Mouse (Mus musculus) thymus, adult 18-20 months (tissue): ENCODE measurements around the gene Bmp6.

Source experiments
- DNase-seq, 2 experiments: peaks; one replicate each; pipeline ENCODE4 v3.0.0; 2022; ENCODE audit warnings: mixed read lengths in 2 of 2

Gene Bmp6

GRCm38 (mm10) chr13:38354284-38354683, 9.4 kb downstream of the Bmp6 start:
- no peak for DNase-seq

- DNase-seq: no peak
These were observed 14.1 kb downstream of the Bmp6 start for GRCm38 (mm10) chr13:38359045-38359444.

- no peak for DNase-seq
These were observed 17.8 kb downstream of the Bmp6 start for GRCm38 (mm10) chr13:38362751-38363150.

- no peak for DNase-seq
These were observed 19.0 kb downstream of the Bmp6 start for GRCm38 (mm10) chr13:38363869-38364268.

- DNase-seq: no peak
These were observed 24.7 kb downstream of the Bmp6 start for GRCm38 (mm10) chr13:38369624-38370023.

- DNase-seq: no peak
These were observed 31.2 kb downstream of the Bmp6 start for GRCm38 (mm10) chr13:38376071-38376470.

GRCm38 (mm10) chr13:38377355-38377754, 32.4 kb downstream of the Bmp6 start:
- no peak for DNase-seq

- DNase-seq: no peak
These were observed 34.9 kb downstream of the Bmp6 start for GRCm38 (mm10) chr13:38379806-38380205.

GRCm38 (mm10) chr13:38386035-38386559, 41.2 kb downstream of the Bmp6 start:
- no peak for DNase-seq

GRCm38 (mm10) chr13:38387453-38388040, 42.6 kb downstream of the Bmp6 start:
- no peak for DNase-seq

GRCm38 (mm10) chr13:38393444-38393843, 48.5 kb downstream of the Bmp6 start:
- DNase-seq: no peak

GRCm38 (mm10) chr13:38395026-38395425, 50.1 kb downstream of the Bmp6 start:
- no peak for DNase-seq

- DNase-seq: no peak
These were observed 52.2 kb downstream of the Bmp6 start for GRCm38 (mm10) chr13:38397007-38397545.

GRCm38 (mm10) chr13:38398658-38399057, 53.8 kb downstream of the Bmp6 start:
- no peak for DNase-seq

GRCm38 (mm10) chr13:38400662-38401061, 55.8 kb downstream of the Bmp6 start:
- DNase-seq: no peak

GRCm38 (mm10) chr13:38407611-38408315, 62.9 kb downstream of the Bmp6 start:
- no peak for DNase-seq

- no peak for DNase-seq
These were observed 63.7 kb downstream of the Bmp6 start for GRCm38 (mm10) chr13:38408636-38409035.

- peak in 1 of 2 experiments; percentile 4 for DNase-seq
These were observed 65.5 kb downstream of the Bmp6 start for GRCm38 (mm10) chr13:38410322-38410865.

- no peak for DNase-seq
These were observed 74.9 kb downstream of the Bmp6 start for GRCm38 (mm10) chr13:38419781-38420180.

- no peak for DNase-seq
These were observed 77.6 kb downstream of the Bmp6 start for GRCm38 (mm10) chr13:38422491-38422890.

- DNase-seq: no peak
These were observed 80.4 kb downstream of the Bmp6 start for GRCm38 (mm10) chr13:38425294-38425693.

GRCm38 (mm10) chr13:38429671-38430070, 84.8 kb downstream of the Bmp6 start:
- DNase-seq: no peak

GRCm38 (mm10) chr13:38430075-38430474, 85.2 kb downstream of the Bmp6 start:
- DNase-seq: no peak

GRCm38 (mm10) chr13:38434831-38435230, 89.9 kb downstream of the Bmp6 start:
- no peak for DNase-seq
